Mouse (Mus musculus) CD4-positive helper T cell, adult 2 months (primary cell): ENCODE measurements around the gene B3gnt9.
"Not testable (repeated sequence)": the region's sequence is repeated elsewhere in the genome, so short reads cannot be mapped to it uniquely, and the experiment has no call there.

Source experiments
- DNase-seq: peaks from one replicate; pipeline ENCODE4 v3.0.0-alpha.2; 2012; ENCODE audit warnings: low read depth, missing footprints, low spot score

Gene B3gnt9

DNA sequence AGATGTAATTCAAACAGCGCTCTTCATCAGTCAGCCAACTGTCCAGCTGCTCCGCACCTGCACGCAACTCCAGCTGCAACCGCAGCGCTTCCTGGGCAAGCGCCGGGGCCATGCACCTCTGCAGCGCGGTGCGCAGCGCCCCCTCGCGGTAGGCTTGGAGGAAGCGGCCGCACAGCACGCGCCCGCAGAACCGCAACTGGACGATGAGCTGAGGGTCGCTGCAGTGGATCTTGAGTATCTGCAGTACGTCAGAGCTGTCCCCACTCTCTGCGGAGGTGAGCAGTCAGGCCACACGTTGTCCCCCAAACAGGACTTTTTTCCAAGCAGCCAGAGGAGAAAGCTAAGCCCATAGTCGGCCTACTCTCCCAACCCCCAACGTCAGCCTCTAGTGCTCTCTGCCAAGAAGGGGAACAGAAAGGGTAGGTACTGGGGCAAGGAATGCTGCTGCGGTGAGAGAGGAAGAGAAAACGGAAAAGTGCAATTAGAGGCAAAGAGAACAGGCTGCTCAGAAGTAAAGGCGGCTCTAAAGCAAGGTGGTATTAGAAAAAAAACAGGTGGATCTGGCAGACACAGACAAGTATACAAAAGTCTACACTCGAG, 4.9 kb upstream of the B3gnt9 start:
- DNase-seq = peak; percentile 73

DNA sequence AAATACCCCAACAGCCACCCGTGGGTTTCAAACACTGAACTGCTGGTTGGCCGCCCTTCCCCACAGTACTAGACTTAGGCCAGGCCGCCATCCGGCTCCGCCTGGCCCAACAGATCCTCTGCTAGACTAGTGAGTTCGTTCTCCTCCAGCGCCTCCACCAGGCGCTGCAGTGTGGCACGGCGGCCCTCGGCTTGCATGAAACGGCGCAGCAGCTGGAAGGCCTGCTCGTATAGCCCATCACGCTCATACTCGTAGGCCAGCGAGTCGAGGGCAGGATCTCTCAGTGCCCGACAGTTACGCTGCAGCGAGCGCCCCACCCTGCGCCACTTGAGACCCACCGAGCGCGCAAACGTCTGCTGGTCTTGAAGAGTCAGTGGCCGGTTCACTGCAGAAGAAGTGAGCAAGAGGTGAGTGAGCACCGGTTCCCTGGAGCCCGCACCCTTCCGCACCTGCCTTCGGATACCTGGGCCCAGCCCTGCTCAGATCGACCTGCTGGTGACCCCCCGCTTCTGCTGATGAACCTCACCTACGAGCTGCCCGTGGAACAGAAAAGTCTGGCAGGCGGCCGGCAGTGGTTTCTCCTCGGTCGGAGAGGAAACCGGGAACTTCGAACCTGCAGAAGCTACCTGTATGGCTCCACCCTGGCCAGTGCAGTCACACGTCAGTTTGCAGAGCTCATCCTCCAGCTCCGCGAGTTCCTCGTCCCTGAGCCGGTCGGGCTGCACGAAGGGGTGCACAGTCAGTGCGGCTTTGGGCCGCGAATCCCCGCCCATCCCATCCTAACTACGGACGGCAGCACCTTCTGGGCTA, 4.2 kb upstream of the B3gnt9 start:
- no peak for DNase-seq

DNA sequence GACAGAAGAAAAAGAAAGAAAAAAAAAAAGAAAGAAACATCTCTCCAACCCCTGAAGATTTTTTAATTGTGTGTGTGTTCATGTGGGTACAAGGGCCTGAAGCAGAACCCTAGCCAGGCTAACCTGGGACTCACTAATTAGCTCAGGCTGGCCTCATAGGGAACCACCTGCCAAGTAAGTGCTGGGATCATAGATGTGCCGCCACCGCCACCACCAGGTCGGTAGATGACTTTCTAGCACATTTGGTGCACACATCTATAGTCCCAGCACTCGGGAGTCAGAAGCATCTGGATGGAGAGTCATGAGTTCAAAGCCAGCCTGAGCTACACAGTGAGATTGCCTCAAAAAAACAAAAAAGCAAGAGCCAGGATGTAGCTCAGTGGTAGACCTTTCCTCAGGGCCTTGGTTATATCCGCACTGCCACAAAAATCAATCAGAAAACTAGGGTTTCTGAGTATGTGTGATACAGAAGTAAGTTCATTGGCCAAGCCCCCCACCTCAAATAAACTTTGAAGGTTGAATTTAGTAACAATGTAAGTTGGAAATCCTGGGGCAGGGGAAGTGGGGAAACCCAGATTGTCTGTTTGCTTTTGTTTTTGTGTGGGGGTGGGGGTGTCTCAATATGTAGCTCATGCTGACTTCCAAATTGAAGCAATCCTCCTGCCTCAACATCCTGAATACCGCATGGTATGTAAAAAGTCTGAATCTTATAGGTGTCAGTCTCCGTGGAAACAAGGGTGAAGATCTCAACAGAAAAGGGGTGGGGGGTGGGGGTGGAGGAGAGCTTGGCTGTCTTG, 2.6 kb upstream of the B3gnt9 start:
- DNase-seq = no peak

DNA sequence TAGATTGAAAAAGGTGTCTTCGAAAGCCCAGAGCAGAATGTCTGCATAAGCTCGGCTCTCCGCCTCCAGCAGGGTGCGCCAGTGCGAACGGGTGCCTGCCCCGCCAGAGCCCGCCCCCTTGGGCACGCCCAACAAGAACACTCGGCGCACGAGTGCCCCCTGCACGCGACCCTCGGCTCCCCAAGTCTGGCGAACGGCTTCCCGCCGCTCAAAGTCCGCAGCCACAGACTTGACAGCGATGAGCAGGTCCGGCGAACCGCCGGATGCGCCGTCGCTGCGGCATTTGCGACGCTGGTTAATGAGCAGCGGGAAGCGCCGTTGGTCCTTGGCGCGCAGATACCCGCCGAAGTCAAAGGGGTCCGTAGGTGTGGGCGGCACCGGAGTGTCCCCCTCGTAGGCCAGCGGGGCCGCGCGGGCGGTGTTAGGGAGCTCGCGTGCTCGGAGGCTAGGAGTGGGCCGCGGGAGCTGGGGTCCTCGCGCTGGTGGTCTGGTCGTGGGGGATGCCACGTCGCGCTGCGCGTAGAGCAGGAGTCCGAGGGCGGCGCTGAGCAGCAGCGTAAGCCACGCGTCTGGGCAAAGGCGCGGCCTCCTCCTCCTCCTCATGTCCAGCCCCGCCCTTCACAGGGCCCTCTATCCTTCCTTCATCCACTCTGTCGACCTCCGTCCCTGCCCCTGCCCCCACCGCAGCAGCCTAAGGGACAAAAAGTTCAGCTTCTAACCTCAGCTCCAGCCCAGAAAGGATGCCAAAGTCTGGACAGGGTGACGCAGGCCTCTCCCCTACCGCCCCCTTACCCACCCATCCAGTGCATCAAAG, 594 bp downstream of the B3gnt9 start:
- peak; percentile 87 for DNase-seq

DNA sequence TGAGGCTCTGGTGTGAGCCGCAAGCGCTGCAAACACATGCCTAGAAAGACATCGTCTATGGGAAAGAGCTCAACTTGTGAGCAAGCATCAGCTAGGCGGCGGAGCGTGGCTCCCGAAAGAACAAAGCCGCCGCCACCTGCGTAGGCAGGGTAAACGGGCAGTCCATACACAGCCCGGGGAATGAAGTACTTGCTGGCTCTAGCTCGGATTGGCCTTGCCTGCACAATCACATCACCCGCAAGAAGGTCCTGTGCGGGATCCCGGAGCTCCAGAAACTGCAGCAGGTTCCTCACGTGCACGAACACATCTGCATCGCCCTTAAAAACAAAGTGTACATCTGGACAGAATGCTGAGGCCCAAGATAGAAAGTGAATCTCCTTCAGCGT, 1.2 kb downstream of the B3gnt9 start:
- no peak for DNase-seq

DNA sequence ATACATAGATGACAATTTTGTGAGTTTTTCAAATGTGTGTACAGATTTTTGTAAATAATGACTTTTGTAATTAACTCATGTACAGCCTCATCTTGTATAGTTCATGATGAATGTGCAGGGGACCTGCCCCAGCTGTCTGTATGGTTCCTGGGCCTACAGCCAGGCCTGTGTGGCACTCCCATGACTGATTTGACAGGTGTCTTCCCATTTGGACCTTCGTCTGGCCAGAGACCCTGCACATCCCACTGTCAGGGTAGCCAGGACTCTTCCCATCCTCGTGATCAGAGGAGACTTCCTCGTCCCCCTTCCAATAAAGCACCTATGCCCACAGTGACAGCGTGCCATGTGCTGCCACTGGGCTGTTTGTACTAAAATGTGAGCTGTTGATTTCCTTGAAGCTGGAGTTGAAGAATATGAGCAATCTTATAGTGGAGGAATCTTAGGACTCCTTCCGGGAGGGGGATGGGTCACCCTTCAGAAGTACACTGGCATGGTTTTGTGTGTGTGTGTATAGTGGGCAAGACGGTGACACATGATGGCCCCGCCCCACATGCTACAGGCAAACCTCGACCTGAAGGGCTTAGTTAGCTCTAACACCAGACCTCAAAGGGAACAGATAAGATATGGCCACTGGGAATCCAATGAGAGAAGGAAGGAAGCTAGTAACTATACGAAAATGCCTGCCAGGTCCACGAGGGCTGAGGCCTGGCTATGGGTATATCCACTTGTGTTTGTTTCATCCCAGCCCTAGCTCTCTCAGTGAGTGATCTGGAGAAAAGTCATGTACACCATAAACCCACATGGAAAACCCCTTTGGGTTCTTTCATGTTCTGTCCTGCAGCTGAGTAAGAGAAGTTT, 2.0 kb downstream of the B3gnt9 start:
- DNase-seq = no peak

DNA sequence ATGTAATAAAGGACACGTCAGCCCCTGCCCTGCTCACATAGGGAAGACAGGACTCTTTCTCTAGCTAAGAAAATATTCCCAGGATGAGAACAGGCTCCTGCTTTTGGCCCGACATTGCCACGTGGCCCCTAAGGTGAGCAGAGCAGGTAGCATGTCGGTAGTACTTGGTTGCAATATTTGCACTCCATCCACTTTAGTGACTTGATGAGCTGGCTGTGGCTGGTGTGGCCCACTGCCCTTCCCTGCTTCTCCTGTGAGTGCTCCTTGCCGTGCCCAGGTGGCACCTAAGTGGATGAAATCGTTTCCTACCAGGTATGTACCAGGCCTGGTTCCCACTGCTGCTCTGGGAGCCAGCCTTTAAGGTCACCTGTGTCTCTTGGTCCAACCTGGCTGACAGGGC, 3.0 kb downstream of the B3gnt9 start:
- no peak for DNase-seq

DNA sequence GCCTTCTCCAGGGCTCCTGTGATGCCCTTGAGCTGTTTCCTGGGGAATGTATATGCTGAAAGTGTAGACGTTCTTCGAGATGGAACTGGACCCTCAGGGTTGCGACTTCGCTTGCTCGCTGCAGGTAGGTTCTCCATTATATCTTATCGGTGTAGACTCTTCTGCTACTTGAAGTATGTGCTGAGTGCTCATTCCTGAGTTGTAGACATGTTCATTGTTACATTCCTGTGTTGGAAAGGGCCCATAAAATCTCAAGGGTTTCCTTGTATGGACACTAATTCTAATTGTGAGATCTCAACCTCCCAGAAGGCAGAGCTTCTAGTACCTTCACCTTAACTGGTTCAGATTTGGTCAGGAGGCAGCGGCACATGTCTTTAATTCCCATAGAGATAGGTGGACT, 13.9 kb downstream of the B3gnt9 start:
- no peak for DNase-seq

DNA sequence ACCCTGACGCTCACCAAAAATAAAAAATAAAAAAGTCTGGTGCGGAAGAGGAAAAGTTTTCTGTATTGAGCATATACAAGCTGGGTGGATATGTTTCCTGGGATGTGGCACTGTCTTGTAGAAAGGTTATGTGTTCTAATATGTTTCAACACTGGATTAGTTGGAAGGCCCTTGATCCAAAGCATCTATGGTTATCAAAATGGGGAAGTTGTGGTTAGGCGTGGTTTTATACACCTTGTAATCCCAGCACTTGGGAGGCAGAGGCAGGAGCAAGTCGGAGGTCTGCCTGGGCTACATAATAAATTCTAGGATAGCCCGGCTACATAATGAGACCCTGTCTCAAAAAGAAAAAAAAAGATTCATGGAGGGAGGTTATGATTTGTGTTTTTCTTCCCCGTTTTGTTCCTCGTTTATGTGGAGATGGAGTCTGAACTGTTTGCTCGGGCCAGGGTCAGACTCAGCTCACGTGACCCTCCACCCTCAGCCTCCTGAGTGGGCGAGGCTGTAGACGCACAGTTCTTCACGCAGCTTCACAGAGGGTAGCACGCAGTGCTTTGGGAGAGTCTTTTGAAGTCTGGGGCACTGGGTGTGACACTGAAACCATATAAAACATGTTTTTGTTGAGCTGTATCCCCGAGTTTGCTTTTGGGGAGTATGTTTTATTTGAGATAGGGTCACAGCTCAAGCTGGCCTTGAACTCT, 17.4 kb downstream of the B3gnt9 start:
- DNase-seq = no peak

DNA sequence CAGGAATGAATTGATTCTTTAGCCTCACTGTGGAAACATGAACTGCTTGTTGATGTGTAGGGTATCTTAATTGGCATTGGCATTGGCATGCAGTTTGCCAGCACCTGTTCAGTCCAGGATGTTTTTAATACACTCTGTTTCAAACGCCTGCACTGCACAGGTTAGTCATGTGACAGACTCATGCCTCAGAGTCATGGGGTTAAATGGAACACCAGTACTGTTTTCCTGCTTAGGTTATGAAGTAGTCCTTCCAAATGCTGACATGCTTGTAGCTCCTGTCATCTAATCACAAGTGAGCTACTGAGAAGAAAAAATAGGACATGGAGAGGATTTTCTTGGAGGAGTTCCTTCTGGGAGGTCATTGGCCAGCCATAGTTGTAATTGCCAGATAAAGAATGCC, 19.7 kb downstream of the B3gnt9 start:
- no peak for DNase-seq

DNA sequence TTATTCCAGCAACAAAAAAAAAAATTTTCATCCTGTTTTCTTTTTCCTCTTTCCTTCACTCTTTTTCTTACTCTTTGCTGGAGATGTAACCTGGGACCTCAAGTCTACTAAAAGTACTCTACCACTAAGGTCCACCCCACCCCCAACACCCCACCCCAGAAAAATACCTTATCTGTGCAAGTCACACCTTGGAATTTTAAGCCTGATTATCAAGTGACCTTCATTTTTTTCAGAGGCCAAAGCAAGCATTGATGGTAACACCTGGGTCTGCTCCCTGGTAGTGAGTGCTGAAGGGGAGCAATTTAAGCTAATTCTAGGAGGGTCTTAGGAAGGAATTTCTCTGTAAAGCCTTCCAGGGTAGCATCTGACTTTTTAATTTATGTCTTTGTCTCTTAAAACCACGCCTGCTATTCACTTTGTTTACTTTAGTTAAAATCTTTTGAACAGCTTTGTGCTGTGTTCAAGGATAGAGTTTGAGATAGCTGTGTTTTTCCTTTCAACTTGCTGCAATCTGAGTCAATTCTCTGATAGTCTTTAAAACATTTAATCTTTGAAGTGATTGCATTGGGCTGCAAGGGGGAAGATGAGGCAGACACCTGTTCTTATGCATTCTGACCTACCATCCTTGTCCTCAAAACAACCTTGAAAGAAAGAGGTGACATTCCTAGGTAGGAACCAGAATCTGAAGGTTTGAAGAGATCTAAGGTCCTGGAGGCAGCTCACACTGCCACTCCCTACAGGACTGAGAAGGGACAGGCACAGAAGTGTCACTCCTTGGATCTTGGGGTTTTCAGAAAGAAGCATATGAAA, 21.6 kb downstream of the B3gnt9 start:
- DNase-seq = no peak

DNA sequence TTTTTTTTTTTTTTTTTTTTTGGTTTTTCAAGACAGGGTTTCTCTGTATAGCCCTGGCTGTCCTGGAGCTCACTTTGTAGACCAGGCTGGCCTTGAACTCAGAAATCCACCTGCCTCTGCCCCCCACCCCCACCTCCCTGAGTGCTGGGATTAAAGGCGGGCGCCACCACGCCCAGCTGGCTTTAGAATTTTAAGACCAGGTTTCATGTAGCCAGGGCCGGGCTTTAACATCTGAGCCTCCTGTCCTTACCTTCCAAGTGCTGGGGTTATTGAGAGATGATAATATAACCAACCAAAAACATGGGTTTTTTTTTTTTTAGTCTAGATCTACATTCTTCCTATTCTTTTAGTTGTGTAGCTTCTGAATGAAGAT, 22.6 kb downstream of the B3gnt9 start:
- DNase-seq = not testable (repeated sequence)

DNA sequence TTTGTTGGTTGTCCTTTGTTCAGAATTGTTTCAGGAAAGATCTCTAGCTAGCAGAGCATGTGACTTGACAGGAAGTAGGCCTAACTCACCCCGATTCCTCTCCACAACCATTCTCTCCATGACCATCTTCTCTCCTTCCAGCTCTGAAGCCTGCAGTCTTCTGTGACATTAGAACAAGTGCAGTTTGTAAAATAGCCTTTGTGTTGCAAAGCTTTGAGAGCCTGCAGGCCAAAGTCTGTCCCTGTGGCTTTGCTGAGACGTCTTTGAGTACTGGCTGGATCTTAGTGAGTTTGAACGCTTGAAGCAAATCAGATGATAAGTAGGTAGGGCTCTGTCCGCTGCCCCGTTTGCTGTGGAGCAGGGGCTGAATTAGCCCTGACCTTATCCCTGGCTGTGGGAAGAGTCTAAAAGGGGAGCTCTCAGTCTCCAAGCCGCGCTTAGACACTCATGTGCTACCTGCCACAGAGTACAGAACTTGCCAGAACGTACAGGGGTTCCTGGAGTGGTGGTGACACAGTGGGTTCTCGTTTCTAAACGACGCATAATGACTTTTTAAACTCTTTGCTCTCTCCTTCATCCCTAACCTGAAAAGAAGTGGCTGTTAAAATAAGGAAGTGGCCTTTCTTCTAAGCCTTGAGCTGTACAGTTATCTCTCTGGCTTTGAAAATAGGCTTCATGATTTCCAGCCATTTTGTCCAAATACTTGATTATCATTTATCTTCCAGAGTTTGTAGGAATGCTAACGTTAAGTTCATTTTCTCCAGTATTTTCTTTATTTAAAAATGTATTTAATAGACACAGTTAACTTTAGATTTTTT, 23.2 kb downstream of the B3gnt9 start:
- no peak for DNase-seq

DNA sequence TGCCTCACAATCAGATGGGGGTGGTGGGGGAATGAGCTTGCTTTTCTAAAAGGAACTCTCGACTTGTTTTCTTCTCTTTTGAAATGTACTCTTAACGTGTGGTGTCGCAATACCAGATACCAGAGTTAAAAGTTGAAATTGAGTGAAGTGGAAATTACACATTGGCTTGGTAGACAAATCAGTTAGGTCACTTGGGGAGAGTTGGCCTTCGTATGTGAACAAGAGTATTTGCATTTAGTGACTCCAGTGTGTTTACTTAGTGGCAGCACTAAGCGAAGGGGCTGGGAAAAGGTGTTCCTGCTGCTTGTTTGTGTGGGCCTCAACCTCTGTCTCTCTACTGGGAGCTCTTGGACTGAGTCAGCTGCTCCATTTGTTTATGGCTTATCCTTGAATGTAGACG, 29.0 kb downstream of the B3gnt9 start:
- peak; percentile 8 for DNase-seq

DNA sequence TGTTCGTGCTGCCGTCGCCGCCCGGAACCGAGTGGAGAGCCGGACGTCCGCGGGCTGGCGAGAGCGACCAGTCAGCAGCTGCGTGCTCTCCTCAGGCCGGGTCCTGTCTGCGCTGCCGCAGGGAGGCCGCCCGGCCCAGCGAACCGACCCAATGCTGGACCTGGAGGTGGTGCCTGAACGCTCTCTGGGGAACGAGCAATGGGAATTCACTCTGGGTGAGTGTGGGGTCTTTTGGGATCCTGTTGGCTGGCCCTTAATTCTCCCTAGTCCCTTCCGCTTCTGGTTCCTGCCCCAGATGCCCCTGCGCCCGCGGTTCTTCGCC, 29.7 kb downstream of the B3gnt9 start:
- DNase-seq = no peak

DNA sequence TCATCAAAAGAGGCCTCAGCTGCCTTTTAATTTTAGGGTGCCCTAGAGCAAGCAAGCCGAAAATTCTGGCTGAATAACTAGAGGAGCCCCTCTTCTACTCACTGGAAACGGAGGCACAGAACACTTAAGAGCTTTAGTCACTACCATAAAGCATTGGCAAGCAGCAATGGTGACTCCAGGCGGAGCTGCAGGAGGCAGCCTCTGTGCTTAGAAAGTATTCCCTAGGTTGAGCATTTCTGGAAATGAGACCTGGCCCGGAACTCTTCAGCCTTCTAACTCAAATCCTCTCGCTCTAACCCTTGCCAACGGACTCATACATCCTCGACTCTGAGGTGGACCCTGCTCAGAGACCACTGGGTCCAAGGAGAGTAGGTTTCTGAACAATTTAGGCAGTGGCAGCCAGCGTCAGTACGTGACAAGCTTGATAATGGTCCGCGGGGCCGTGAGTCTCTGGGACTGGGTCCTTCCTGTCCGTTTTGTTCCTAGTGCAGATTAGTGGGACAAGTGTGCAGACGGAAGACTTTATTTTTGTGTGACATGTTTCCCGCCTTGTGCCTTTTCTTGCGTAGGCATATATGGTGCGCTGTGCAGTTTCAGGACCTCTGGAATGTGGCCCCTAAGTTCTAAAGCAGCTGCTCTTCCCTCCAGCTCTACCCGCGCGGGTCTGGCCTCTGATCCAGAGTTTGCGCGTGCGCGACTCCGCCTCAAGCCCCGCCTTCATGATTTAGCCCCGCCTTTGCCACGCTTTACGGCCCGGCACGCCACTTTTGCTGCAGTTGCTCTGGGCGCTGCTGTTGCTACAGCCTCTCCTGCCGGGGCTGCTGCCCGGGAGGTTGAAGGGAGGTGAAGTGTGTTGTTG, 30.3 kb downstream of the B3gnt9 start, which contains the start of gene D230025D16Rik:
Gene D230025D16Rik, plus strand, starts transcription at position 733 of the 859 bp plus-strand sequence.
- DNase-seq = peak; percentile 93

DNA sequence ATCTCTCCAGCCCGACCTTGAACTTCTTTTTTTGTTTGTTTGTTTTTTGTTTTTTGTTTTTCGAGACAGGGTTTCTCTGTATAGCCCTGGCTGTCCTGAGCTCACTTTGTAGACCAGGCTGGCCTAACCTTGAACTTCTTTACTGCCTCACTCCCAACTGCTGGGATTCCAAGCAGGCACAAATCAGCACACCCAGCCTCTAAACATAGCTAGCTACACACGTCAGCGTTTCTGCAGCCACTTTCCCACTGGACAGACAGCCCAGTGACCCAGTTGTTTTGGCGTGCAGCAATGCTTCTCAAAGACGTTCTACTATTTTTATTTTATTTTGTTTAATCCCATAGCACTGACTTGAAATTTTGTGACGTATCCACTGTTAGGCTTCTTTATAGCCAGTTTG, 31.1 kb downstream of the B3gnt9 start:
- DNase-seq = no peak
